ENCODE assay signal across 17 mouse cellular contexts in genomic region chr15:61416841-61417240, GRCm38 (mm10).
"Had no signal": no experiment of that assay in that cellular context is flagged by ENCODE, and none has a peak within 500 bp of the region (broad histone marks: within the 10 kb centered on the region; RNA-seq: fewer than 3 reads in every experiment).

No protein-coding gene starts in this region.

- H3K4me1 ChIP-seq: intestine, embryonic 15.5 days; kidney, embryonic 15.5 days; lung, embryonic 15.5 days; neural tube, embryonic 12.5 days; neural tube, embryonic 15.5 days had no signal

- H3K9me3 ChIP-seq: intestine, embryonic 15.5 days; kidney, embryonic 15.5 days; lung, embryonic 15.5 days; neural tube, embryonic 12.5 days; neural tube, embryonic 15.5 days had no signal

- H3K27me3 ChIP-seq: intestine, embryonic 15.5 days; kidney, embryonic 15.5 days; lung, embryonic 15.5 days; neural tube, embryonic 12.5 days; neural tube, embryonic 15.5 days had no signal

- ATAC-seq: intestine, embryonic 15.5 days; liver, postnatal 0 days had no signal

- H3K36me3 ChIP-seq: intestine, embryonic 15.5 days; kidney, embryonic 15.5 days; lung, embryonic 15.5 days; neural tube, embryonic 12.5 days; neural tube, embryonic 15.5 days had no signal

- H3K4me2 ChIP-seq: intestine, embryonic 15.5 days; kidney, embryonic 15.5 days; liver, embryonic 11.5 days; lung, embryonic 15.5 days; midbrain, embryonic 11.5 days; neural tube, embryonic 12.5 days; neural tube, embryonic 15.5 days had no signal

- H3K27ac ChIP-seq: intestine, embryonic 15.5 days; kidney, embryonic 15.5 days; liver, embryonic 14.5 days; lung, embryonic 15.5 days; neural tube, embryonic 12.5 days; neural tube, embryonic 15.5 days had no signal

- DNase-seq: kidney, adult 11 months; kidney, adult 8-10 months; kidney, postnatal 10 days; kidney, postnatal 36 days; liver, postnatal 0 days; lung, postnatal 14 days; lung, postnatal 4 days; midbrain, embryonic 14.5 days; thymus, postnatal 25 days had no signal

- H3K9ac ChIP-seq: intestine, embryonic 15.5 days; kidney, embryonic 15.5 days; liver, embryonic 14.5 days; liver, postnatal 0 days; lung, embryonic 15.5 days; neural tube, embryonic 12.5 days; neural tube, embryonic 15.5 days had no signal

- H3K4me3 ChIP-seq: intestine, embryonic 15.5 days; kidney, embryonic 15.5 days; lung, embryonic 15.5 days; neural tube, embryonic 12.5 days; neural tube, embryonic 15.5 days had no signal
